Mouse (Mus musculus) embryonic facial prominence, embryonic 10.5 days (tissue): Measurements from ENCODE around the gene Tas2r102. TPM values are rescaled to one million over a fixed set of nuclear protein-coding genes. Genes with fewer than 3 reads are reported as not detected.

ENCODE experiments used
- DNase-seq: peaks from one replicate; pipeline ENCODE4 v3.0.0-alpha.2; 2017; ENCODE audit warnings: low spot score
- H3K27ac ChIP-seq: fragments of 300-500 bp; sonication (generic); replicated peaks from 2 replicates; pipeline ENCODE4 v1.5.1; 2016; ENCODE audit warnings: mild to moderate bottlenecking
- H3K27me3 ChIP-seq: fragments of 300-500 bp; sonication (generic); replicated peaks from 2 replicates; pipeline ENCODE4 v1.6.1; 2016; ENCODE audit warnings: low read depth, mild to moderate bottlenecking; ENCODE audit not compliant: poor library complexity, severe bottlenecking
- H3K36me3 ChIP-seq: fragments of 300-500 bp; sonication (generic); replicated peaks from 2 replicates; pipeline ENCODE4 v1.6.1; 2016; ENCODE audit warnings: mild to moderate bottlenecking, moderate library complexity
- H3K4me1 ChIP-seq: fragments of 300-500 bp; sonication (generic); 2 replicates; pipeline ENCODE4 v1.6.1; 2016
- H3K4me3 ChIP-seq: fragments of 300-500 bp; sonication (generic); 2 replicates; pipeline ENCODE4 v1.5.1; 2016; ENCODE audit warnings: mild to moderate bottlenecking, moderate library complexity
- H3K9me3 ChIP-seq: fragments of 300-500 bp; sonication (generic); 2 replicates; pipeline ENCODE4 v1.6.1; 2016; ENCODE audit warnings: mild to moderate bottlenecking
- WGBS: fragments of 180-500 bp; shearing (Covaris S2); methylation state at CpG from one replicate; pipeline ENCODE4 v1.1.7; 2016; 5-methylcytosine and 5-hydroxymethylcytosine counted together
- polyA plus RNA-seq: library from polyadenylated mRNA; unstranded; fragments of >200 nt; fragmentation: Nextera tagmentation; extraction: Ambion mirVana; gene quantifications from 2 replicates; pipeline ENCODE4 v1.2.1, GENCODE M21; 2016

The Tas2r102 gene
- not detected in 2 replicates for polyA plus RNA-seq

DNA sequence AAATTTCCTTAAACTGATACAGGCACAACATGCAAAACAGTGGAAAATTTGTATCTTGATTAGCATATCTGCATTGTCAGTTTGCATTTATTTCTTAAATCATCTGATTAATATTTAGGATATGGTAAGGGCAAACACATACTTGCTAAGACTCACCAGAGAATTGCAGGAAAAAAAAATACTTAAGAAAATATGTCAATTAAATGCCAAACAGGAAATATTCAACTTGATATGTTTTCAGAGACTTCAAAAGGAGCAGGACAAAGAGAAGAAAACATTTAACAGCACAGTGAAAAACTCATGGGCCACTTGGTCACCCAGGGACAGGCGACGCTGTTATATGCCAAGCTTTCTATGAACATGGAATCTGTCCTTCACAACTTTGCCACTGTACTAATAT is at the start of gene Tas2r102:
TSS of gene Tas2r102 (plus strand) at position 301 of the 400 bp plus-strand sequence.
- Histone ChIP-seq H3K9me3 (no peaks in the 10 kb centered on the region), H3K27me3 (no peaks in the 10 kb centered on the region), H3K4me3 (no peak within 1 kb of the TSS), H3K36me3 (no peaks in the 10 kb centered on the region), H3K4me1 (no peaks in the 10 kb centered on the region), H3K27ac (no peak within 1 kb of the TSS)
- WGBS = 93% methylated on average over 2 of the region's 2 CpGs
- no peak for DNase-seq

DNA sequence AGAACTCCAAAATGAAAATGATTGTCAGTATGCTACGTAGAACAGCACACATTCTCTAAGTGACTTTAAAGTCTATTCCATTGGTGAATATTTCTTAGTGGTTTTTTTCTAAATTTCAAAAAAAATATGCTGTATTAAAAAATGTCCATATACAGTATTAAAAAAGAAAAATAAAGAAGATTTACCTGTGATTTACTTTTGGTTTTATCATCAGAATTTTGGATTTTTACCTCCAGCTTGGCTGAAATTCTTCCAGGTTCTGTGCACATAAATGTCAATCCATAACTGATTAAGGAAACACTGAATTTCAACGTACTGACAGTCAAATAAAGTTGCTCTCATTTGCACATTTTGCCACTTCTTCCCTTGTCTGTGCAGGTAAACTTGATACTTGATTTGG is 24.0 kb upstream of the Tas2r102 start, which contains the start of gene Tas2r115:
TSS of gene Tas2r115 (minus strand) at position 101 of the 400 bp plus-strand sequence.
- WGBS = 83% methylated on average over 2 of the region's 2 CpGs
- Histone ChIP-seq H3K4me1 (no peaks in the 10 kb centered on the region), H3K27me3 (no peaks in the 10 kb centered on the region), H3K9me3 (no peaks in the 10 kb centered on the region), H3K36me3 (no peaks in the 10 kb centered on the region), H3K27ac (no peak within 1 kb of the TSS), H3K4me3 (no peak within 1 kb of the TSS)
- no peak for DNase-seq

DNA sequence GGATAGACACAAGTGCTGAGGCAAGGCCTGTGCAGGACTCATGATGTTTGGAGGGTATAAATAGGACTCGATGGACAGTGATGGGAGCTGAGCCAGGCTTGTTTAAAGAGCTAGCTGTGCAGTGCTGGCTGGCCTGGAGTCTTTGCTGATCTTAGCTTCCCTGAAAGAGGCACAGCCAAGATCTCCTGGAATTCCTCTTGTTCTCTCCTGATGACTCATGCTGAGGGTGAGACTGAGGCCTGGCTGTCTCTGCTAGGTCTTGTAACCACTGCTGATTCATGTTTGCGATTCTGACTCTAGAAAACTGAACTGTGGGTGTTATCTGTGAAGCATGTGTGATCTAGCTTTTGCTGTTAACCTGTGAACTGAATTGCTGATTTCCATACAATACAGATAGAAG is 11.7 kb upstream of the Tas2r102 start:
- Histone ChIP-seq H3K27ac (no peak overlapping the region), H3K27me3 (no peaks in the 10 kb centered on the region), H3K4me1 (no peaks in the 10 kb centered on the region), H3K9me3 (no peaks in the 10 kb centered on the region), H3K36me3 (no peaks in the 10 kb centered on the region), H3K4me3 (no peak overlapping the region)
- WGBS = 87% methylated on average over 2 of the region's 2 CpGs
- DNase-seq = no peak

DNA sequence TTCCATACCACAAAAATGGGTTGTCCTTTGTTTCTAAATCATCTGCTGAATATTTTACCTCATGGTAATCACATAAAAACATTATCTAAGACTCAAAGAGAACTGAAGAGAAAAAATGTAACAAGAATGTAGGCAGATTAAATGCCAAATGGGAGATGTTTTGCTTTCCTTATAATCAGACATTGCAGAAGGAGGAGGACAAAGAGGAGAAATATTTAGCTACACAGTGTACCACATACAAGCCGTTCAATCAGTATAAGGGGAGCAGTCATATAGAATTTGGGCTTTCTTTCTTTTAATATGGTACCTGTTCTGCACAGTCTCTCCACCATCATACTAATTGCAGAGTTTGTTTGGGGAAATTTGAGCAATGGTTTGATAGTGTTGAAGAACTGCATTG is 7.5 kb upstream of the Tas2r102 start, which contains the start of gene Tas2r124:
TSS of gene Tas2r124 (plus strand) at position 301 of the 400 bp plus-strand sequence.
- DNase-seq = no peak
- H3K4me1 ChIP-seq = no peaks in the 10 kb centered on the region
- H3K27me3 ChIP-seq = no peaks in the 10 kb centered on the region
- H3K36me3 ChIP-seq = no peaks in the 10 kb centered on the region
- WGBS = 85% methylated on average over 1 of the region's 1 CpGs
- no peaks in the 10 kb centered on the region for H3K9me3 ChIP-seq
- no peak within 1 kb of the TSS for H3K4me3 ChIP-seq
- no peak within 1 kb of the TSS for H3K27ac ChIP-seq

DNA sequence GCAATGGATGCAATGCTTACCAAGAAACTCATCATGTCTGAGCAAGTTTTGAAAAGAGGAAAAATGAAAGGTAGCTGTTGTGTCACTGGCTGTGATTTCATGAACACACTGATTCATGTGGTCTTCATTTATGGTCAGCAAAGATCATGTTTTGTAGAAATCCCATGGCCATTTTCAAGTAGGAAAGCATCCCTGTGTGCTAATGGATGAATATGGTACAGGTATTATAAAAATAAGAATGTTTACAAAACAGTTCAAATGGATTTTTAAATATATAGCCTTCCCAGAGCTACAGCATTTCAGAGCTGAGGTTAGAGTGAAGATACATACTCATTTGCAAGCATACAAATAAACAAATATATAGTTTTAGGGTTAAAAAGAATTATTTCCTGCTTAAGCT is 16.1 kb downstream of the Tas2r102 start, which contains the start of gene Tas2r136:
TSS of gene Tas2r136 (minus strand) at position 101 of the 400 bp plus-strand sequence.
- Histone ChIP-seq H3K36me3 (no peaks in the 10 kb centered on the region), H3K4me3 (no peak within 1 kb of the TSS), H3K4me1 (no peaks in the 10 kb centered on the region), H3K9me3 (no peaks in the 10 kb centered on the region), H3K27ac (no peak within 1 kb of the TSS), H3K27me3 (no peaks in the 10 kb centered on the region)
- no peak for DNase-seq

DNA sequence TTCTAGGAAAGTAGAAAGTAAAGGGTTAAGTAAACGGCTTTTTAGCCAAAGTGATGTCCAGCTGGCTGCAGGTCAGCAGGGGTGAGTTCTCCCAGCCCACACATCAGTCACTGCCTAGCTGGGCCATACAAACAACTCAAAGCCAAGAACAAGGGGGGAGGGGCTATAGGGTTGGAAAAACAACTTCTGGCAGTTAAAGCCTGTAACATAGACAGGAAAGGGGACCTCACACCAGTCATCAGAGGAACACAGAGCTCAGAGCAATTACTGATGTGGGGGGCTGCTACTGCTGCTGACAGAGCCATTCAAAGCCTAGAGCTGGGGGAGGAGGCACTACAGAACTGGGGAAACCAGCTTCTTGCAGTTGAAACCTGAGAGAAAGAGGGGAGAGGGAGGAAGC is 33.5 kb downstream of the Tas2r102 start:
- H3K36me3 ChIP-seq = no peaks in the 10 kb centered on the region
- H3K4me3 ChIP-seq = no peak overlapping the region
- 31% methylated on average over 1 of the region's 1 CpGs for WGBS
- peak; percentile 42 for DNase-seq
- peaks cover 9% of the 10 kb centered on the region for H3K4me1 ChIP-seq
- no peak overlapping the region; the same call in 1 of the 2 replicates for H3K27ac ChIP-seq
- peaks cover 11% of the 10 kb centered on the region for H3K9me3 ChIP-seq
- H3K27me3 ChIP-seq = no peaks in the 10 kb centered on the region

DNA sequence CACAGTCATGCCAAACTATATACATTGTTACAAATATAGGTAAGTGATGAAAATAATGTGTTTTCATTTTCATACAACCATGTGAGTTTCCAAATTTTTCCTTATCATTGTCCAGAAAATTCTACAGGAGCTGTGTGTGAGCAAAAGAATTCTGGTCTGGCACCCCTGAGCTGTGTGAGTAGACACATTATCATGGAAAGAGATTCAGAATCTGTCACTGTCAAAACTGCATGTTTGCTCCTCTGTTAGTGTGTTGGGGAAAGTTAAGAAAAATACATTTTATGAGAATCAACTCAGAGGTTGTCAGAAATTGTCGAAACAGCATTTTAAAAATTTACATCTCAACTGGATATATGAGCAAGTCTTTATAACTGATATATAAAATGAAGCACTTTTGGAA is 40.6 kb downstream of the Tas2r102 start, which contains the start of gene Tas2r117:
TSS of gene Tas2r117 (plus strand) at position 301 of the 400 bp plus-strand sequence.
- WGBS = 92% methylated on average over 1 of the region's 1 CpGs
- Histone ChIP-seq H3K27ac (no peak within 1 kb of the TSS), H3K36me3 (no peaks in the 10 kb centered on the region), H3K27me3 (no peaks in the 10 kb centered on the region), H3K9me3 (no peaks in the 10 kb centered on the region), H3K4me3 (no peak within 1 kb of the TSS), H3K4me1 (no peaks in the 10 kb centered on the region)
- no peak for DNase-seq

Other genes with a start within 250 kb of the Tas2r102 start
- not detected in 2 replicates for gene Prh1, start 192.3 kb upstream of the Tas2r102 start, polyA plus RNA-seq
- gene Prp2, start 166.2 kb upstream of the Tas2r102 start, polyA plus RNA-seq = not detected in 2 replicates
- gene A630073D07Rik, start 110.6 kb upstream of the Tas2r102 start, polyA plus RNA-seq = not detected in 2 replicates
- gene Tas2r120, start 105.2 kb upstream of the Tas2r102 start, polyA plus RNA-seq = not detected in 2 replicates
- gene Tas2r121, start 61.1 kb upstream of the Tas2r102 start, polyA plus RNA-seq = not detected in 2 replicates
- not detected in 2 replicates for gene Tas2r122, start 50.2 kb upstream of the Tas2r102 start, polyA plus RNA-seq
- gene Tas2r115, start 24.1 kb upstream of the Tas2r102 start, polyA plus RNA-seq = not detected in 2 replicates
- not detected in 2 replicates for gene Tas2r124, start 7.4 kb upstream of the Tas2r102 start, polyA plus RNA-seq
- not detected in 2 replicates for gene Tas2r136, start 16.0 kb downstream of the Tas2r102 start, polyA plus RNA-seq
- gene Tas2r117, start 40.7 kb downstream of the Tas2r102 start, polyA plus RNA-seq = not detected in 2 replicates
- not detected in 2 replicates for gene Tas2r123, start 85.0 kb downstream of the Tas2r102 start, polyA plus RNA-seq
- not detected in 2 replicates for gene Tas2r116, start 93.3 kb downstream of the Tas2r102 start, polyA plus RNA-seq
- gene Tas2r110, start 105.9 kb downstream of the Tas2r102 start, polyA plus RNA-seq = not detected in 2 replicates
- not detected in 2 replicates for gene Tas2r113, start 130.9 kb downstream of the Tas2r102 start, polyA plus RNA-seq
- not detected in 2 replicates for gene Tas2r125, start 147.5 kb downstream of the Tas2r102 start, polyA plus RNA-seq
- gene Tas2r129, start 189.0 kb downstream of the Tas2r102 start, polyA plus RNA-seq = not detected in 2 replicates
- not detected in 2 replicates for gene Tas2r131, start 195.8 kb downstream of the Tas2r102 start, polyA plus RNA-seq
- gene Tas2r109, start 218.8 kb downstream of the Tas2r102 start, polyA plus RNA-seq = not detected in 2 replicates